Mouse (Mus musculus) heart, postnatal 0 days (tissue): ENCODE measurements at regions not wholly inside any gene's neighbourhood (a gene's known extent, or its start where the extent isn't known, plus 50 kb on each side); places are given as distances from the start of the nearest gene placed in this dataset.

Source experiments
- CTCF ChIP-seq: IDR thresholded peaks from 2 replicates; pipeline ENCODE4 v1.5.1; 2016; ENCODE audit warnings: antibody characterized with exemption, control low read depth, low read depth
- EP300 ChIP-seq: IDR thresholded peaks from 2 replicates; pipeline ENCODE4 v1.6.1; 2016; ENCODE audit warnings: antibody characterized with exemption, low read depth

DNA sequence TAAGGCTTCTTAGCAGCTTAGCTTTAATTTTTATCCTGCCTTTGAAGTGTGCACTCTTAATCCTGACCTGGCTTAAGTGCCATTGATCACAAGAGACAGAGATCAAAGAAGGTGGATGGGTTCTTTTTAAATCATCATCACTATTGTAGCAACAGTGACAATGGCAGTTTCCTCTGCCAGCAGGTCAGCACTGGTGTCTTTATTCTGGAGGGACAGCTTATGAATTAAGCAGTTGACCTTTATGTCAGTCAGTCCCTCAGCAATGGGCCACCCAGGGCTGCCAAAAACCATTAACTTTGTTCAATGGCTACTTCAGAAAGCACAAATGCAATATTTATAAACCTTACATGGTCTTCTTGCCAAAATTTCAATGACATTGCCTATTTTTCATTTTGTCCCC lies 160.0 kb upstream of the Epha3 start:
- TF ChIP-seq CTCF = no peak
- TF ChIP-seq EP300 = no peak
